Mouse (Mus musculus) testis, adult 2 months (tissue): ENCODE measurements around the gene Lemd1.

ENCODE experiments used
- CTCF ChIP-seq: fragments of 200-500 bp; IDR thresholded peaks from 2 replicates; pipeline ENCODE4 v1.5.1; 2012; ENCODE audit warnings: low read depth, mild to moderate bottlenecking, inconsistent platforms, low read length, moderate library complexity; ENCODE audit not compliant: control insufficient read depth, insufficient read depth, insufficient replicate concordance
- POLR2A ChIP-seq: fragments of 200-500 bp; IDR thresholded peaks from 2 replicates; pipeline ENCODE4 v1.6.1; 2012; ENCODE audit warnings: low read depth, mild to moderate bottlenecking, inconsistent platforms, low read length, moderate library complexity; ENCODE audit not compliant: control insufficient read depth

DNA sequence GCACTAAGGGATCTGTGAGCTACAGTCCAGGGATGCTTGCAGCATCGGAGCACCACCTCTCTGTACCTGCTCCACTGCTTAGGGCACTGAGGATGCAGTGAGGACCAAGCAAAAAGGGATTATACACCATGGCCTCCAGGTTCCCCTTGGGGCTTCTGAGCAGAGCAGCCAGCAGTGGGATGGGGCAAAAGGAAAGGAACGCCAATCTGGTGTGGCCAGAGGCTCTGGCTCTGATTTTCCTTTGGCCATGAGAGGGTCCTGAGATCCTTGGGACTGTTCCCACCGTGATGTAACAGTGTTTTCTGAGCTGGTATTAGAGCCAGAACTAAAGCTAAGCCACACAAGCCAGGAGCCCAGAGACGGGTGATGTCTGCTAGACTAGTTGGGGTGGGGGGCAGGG is 31.6 kb upstream of the Lemd1 start:
- no peak for TF ChIP-seq CTCF
- no peak for TF ChIP-seq POLR2A
